Mouse (Mus musculus) cerebellum, adult 2 months (tissue): ENCODE data around the gene Rhbdl2.

Experiments
- CTCF ChIP-seq: fragments of 200-500 bp; IDR thresholded peaks from 2 replicates; pipeline ENCODE4 v1.5.1; 2011; ENCODE audit warnings: low read depth, mild to moderate bottlenecking, control low read depth, low read length, moderate library complexity, borderline replicate concordance; ENCODE audit not compliant: insufficient read depth
- POLR2A ChIP-seq: fragments of 200-500 bp; IDR thresholded peaks from 2 replicates; pipeline ENCODE4 v1.6.1; 2011; ENCODE audit warnings: low read length, control low read depth, borderline replicate concordance; ENCODE audit not compliant: insufficient read depth

DNA sequence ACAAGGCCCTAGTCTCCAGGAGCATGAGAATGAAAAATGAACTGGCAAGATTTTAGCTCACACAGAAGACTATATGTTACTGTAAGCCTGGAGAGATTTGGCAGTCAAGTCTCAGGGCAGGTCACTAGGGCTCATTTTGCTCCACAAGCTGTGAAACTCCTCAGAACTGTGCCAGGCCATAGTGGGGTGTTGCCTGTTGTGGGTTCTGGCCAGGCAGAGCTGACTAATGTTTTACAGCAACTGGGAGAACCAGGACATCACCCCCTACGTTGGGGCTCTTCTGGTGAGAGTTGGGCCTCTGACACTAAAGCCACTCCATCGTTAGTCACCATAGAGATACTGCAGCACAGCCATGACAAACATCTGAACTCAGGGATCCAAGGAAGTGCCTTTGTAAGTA, 72.1 kb downstream of the Rhbdl2 start:
- TF ChIP-seq CTCF = no peak
- no peak for TF ChIP-seq POLR2A
